Mouse (Mus musculus) R1 (cell line): ENCODE results near the gene Ankzf1.

Source experiments
- DNase-seq: peaks from one replicate; pipeline ENCODE4 v3.0.0-alpha.2; 2018; ENCODE audit warnings: low read depth, low spot score

The Ankzf1 gene

DNA sequence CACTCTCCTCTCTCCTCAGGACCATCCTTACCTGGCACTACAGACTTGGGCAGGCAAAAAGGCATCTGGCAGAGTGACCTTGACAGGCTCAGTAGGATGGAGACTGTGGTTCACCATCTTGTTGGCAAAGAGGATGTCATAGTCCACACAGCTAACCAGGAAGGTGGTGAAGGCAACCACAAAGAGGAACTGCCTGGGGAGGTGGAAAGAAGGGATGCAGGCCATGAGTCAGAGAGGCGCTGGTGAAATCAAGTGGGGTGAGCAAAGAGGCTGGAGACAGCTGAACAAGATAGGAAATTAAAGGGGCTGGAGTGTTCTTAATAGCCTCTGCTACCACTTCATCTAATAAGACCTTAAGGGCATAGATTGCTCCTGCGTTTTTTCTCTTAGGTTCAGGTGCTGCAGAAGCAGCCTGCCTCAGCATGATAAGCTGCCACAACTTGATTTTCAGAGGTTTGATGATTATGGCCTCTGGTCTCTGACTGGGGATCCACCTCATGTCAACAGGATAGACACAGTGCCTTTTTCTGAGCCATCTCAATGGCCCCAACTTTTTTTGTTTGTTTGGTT lies 4.0 kb upstream of the Ankzf1 start:
- DNase-seq = no peak

- no peak for DNase-seq
Measured at GRCm38 (mm10) chr1:75190577-75190976, 1.4 kb upstream of the Ankzf1 start.

DNA sequence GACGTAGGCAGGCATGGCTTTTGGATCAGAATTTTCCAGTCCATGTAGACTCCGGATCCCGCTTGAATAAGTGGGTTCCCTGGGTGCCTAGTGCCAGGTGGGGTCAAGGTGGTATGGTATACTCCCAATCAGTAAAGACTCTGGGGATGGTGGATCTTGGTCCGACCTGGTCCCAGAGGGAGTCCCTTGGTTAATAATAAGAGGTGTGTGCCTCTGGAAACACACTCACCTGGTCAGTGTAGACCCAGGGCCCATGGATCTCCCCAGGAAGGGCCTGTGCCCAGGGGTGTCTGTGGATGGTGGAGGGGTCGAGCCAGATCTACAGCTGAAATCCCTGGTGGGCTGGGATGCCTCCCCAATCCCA lies 711 bp upstream of the Ankzf1 start:
- DNase-seq = no peak

- no peak for DNase-seq
Measured at GRCm38 (mm10) chr1:75192452-75192851, 501 bp downstream of the Ankzf1 start.

DNA sequence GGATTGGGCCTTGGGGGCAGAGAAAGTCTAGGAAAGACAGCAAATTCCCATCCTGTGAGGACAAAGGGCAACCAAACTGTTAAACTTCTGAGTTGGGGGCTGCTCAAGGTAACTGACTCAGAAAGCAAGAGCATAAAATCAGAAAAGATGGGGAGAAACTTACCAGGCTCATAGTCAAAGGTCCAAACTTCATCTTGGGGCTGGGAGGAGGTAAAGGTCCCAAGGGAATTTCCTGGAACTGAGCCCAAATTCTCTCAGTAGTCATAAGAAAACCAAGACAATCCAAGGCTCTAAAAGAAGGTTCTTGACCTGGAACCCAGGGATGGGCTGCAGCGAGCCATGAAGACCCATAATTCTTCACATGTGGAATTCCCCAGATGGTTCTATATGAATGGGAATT lies 9.3 kb downstream of the Ankzf1 start:
- no peak for DNase-seq

- DNase-seq = peak; percentile 82
Measured at GRCm38 (mm10) chr1:75208967-75209678, 17.2 kb downstream of the Ankzf1 start.

DNA sequence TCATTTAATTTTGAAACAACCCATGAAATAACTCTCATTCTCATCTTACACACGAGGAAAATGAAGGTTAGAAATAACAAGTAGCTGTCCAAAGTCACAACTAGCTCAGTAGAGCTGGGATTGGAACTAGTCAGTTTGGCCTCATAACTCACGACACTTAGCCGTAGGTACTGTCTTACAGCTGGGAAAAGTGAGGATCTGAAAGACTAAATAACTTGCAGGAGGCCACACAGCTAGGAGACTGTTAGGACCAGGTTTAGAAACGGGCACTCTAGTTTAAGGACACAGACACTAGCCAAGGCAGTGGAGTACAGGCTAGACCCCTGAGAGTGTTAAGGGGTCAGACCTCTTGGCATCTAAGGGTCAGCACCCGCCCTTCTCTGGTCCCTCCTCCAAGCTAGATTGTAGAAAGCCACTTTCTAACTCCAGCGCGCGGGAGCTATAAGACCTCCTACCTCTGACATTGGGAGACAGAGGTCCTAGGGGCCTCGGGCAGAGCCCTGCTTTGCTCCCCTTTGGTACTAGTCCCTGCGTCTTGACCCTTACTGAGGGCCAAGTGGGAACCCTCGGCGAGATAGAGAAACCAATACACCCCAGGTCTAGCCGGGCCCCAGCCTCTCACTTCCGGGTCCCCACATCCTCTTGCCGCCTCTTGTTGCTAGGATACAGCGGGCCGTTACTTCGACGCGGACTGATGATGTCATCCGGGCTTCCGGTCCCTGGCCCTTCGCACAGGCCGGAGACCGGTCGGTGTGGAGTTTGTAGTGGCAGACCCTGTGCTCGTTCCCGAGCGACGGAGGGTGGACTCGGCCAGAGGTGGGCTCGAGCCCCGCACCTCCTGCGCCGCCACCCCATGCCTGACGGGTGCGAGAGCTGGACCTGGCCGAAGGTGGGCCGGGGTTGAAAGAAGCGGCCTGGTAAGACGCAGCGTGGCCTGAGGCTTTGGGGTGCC lies 18.5 kb downstream of the Ankzf1 start, which contains the start of the genes Glb1l and Stk16:
Gene Glb1l (minus strand): TSS at position 678 of the 952 bp plus-strand sequence.
Gene Stk16 (plus strand): TSS at position 703 of the 952 bp plus-strand sequence.
- DNase-seq = peak; percentile 95

DNA sequence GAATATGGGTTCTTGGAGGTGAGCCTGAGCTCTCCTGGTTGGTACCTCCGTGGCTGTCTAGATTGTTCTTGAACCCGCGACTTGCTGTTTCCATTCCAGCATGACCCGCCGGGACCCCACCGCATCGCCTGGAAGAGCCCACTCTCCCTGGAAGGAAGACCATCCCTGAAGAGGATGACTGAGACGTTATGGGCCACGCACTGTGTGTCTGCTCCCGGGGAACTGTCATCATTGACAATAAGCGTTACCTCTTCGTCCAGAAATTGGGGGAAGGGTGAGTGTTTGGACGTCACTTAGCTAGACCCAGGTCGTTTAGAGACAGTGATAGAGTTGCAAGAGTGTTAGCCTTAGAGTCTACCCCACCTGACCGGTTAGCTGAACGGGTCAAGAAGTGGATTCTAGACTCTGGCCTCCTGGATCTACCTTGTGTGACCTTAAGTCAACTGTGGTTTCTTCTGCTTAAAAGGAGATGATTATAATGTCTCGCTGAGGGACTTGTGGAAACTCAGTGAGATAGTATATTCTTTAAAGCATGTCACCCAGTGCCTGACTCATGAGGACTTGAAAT lies 19.3 kb downstream of the Ankzf1 start:
- DNase-seq = no peak

- DNase-seq = no peak
Measured at GRCm38 (mm10) chr1:75212542-75212941, 20.6 kb downstream of the Ankzf1 start.

DNA sequence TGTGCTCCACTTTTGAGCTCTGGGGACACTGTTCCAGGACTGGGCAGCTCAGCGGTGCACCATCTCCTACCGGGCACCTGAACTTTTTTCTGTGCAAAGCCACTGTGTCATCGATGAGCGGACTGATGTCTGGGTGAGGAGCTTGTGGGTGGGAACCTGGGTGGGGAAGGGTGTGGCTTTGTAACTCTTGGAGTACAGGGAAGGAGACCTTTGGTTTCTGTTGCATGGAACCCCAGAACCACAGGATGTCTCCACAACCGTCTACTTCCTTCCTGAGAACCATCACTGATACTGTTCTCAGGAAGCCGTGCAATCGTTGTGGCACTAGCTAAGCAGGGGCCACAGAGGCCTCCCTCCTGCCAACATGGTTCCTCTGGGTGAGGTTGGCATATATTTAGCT lies 21.1 kb downstream of the Ankzf1 start:
- DNase-seq = no peak

DNA sequence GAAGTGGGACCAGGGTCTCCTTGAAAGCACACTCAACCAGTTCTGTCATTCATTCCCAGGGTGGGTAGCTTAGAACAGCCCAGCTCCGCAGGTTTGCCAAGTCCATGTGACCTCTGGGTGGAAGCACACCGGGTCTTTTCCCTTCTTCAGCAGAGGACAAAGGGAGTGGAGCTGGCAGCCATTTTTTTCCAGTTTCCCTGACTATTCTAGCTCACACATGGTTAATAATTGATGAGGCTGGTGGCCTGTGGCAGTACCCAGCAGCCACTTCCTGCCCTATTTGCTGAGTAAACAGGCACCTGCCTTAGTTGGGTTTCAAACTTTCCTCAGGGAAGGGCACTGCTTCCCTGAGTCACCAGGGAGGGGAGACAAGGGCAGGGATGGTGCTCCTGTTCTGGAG lies 22.5 kb downstream of the Ankzf1 start:
- peak; percentile 58 for DNase-seq

GRCm38 (mm10) chr1:75214886-75215285 lies 22.9 kb downstream of the Ankzf1 start:
- no peak for DNase-seq

- DNase-seq = no peak
Measured at GRCm38 (mm10) chr1:75215785-75216184, 23.8 kb downstream of the Ankzf1 start.

DNA sequence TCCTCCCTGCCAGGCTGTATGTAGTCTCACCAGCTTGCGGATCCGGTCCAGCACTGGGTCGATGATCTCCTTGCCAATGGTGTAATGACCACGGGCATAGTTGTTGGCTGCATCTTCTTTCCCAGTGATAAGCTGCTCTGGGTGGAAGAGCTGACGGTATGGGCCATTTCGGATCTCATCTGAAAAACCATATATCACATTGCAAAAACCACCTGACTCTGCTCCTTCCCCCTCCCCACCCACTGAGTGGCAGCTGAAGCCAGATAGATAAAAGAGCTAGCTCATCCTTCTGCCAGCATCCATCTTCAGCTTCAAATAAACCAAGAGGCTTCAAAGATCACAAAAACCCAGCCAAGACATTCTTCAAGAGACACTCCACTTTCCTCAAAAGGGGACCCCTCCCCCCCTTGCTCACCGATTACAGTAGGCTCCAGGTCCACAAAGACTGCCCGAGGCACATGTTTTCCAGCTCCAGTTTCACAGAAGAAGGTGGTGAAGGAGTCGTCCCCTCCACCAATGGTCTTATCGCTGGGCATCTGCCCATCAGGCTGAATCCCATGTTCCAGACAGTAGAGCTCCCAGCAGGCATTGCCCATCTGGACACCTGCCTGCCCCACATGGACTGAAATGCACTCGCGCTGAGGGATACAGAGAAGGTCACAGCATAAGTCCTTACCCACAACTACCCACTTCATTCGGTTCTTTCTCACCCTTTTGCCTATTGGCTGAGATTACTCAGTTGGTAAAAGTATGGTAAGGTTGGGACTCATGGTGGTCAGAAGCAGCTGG lies 25.0 kb downstream of the Ankzf1 start:
- no peak for DNase-seq

DNA sequence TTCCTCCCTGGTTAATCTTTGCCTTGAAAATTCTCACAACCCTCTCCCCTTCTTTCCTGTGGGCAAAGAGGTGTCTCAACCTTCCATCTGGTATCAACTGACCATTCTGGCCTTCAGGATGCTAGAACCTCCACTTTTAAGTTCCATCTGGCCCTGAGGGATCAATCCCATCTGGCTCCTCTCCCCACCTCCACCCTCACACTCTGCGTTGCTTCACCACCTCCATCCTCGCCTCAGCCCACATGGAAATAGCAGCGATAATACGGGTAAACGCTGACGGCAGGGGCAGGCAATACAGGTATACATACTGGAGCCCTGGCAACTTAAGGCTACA lies 25.9 kb downstream of the Ankzf1 start:
- DNase-seq = no peak

GRCm38 (mm10) chr1:75218227-75219001 lies 26.5 kb downstream of the Ankzf1 start:
- peak; percentile 46 for DNase-seq

- DNase-seq = peak; percentile 93
Measured at GRCm38 (mm10) chr1:75219078-75219477, 27.1 kb downstream of the Ankzf1 start.

- no peak for DNase-seq
Measured at GRCm38 (mm10) chr1:75219531-75219930, 27.6 kb downstream of the Ankzf1 start, which contains the start of gene Tuba4a. Gene Tuba4a, minus strand, starts transcription at chr1:75219865.

GRCm38 (mm10) chr1:75221538-75221937 lies 29.6 kb downstream of the Ankzf1 start:
- peak; percentile 57 for DNase-seq

- no peak for DNase-seq
Measured at GRCm38 (mm10) chr1:75222926-75223325, 31.0 kb downstream of the Ankzf1 start.
